Mouse (Mus musculus): Measurements from ENCODE around the gene Cyp2j6.
"Not testable (repeated sequence)": the region's sequence is repeated elsewhere in the genome, so short reads cannot be mapped to it uniquely, and the experiment has no call there.

The Cyp2j6 gene

GRCm38 (mm10) chr4:96553133-96553819 is at the start of gene Cyp2j6:
TSS of gene Cyp2j6 (minus strand) at chr4:96553661.
- DNase-seq (ENCODE audit: low spot score in 2 of 2): peak; percentile 33 to 41

DNA sequence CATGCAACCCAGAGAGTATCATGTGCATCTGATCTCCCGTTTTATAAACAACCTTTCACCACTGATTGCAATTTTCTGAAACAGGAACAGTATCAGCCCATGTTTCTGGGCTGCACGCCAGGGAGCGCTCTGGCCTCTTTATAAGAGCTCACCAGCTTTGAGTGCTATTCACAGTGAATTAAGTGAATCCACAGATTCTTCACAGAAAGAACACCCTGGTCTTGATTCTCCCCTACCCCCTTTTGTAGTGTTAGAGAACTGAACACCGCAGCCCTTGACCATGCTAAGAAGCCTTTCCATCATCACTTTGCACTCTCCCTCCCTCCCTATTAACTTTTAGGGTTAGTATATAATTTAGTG is 38.3 kb upstream of the Cyp2j6 start:
- peak in 1 of 2 experiments; percentile 42 for DNase-seq (ENCODE audit: low spot score in 2 of 2)

DNA sequence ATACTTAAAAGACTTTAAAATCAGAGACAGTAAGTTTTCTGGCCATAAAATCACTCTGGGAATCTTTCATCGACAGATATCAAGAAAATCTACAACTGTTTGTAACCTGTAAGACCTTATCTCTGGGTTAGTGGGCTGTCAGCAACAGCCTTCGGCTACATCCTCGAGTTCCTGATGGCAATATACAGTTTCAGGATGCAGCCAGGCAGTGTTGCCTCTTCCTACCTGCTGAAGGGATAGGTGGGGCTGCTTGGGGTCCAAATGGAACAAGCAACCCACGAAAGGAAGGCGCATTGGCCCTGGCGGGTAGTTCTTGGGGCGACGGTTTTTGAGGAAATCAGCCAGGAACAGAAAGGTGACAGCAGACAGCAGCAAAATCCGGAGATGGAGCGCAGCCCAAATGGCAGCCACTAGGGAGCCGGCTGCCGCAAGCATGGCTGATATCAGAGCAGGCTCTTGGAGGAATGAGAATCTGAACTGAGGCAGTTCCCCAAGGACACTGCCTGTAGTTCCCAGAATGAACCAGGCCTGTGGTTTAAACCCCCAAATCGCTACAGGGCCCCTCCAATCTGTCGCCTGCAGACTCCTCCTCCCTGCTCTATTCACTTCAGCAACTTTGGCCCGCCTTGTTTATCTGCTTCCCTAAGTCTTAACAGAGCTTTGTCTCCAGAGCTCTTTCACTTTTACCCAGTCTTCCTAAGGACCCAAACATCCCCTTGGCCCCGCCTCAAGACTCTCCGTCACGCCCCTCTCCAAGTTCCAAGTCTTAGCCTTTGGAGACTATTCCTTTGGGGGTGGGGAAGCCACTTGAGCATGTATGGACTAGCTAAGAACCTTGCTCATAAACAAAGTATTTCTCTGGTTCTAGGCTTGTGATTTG is 37.7 kb upstream of the Cyp2j6 start, which contains the start of gene Cyp2j9:
Gene Cyp2j9, minus strand, starts transcription at position 668 of the 880 bp plus-strand sequence.
- peak; percentile 64 to 79 for DNase-seq (ENCODE audit: low spot score in 2 of 2)

DNA sequence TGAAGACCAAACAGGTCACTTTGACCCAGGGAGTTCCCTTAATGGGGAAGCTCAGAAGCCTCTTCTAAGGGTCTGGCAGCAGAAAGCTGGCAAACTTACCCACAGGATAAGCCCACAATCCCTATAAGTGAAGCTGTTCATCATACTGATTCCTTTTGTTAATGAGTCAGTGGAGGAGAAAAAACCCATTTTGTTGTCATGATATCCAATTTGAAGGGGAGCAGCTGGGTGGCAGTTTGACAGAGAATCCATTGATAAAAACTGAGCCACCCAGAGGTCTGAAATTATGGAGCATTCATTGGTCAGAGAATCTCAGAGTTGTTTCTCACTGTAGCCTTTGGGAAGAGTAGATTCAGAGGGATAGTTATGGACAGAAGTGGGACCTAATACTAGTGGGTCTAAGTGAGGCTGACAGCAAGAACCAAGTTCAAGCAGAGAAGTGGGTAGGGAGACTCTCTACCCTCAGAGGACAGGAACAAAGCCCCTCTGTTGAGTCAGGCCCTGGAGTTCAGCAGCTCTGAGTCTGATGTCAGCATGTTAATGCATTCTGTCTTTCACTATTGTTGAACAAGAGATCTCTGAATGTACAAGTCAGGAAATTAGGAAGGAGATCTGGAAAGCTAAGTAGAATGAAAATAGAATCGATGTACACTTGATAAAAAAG is 28.1 kb upstream of the Cyp2j6 start:
- DNase-seq (ENCODE audit: low spot score in 2 of 2): no peak

GRCm38 (mm10) chr4:96580351-96580750 is 26.9 kb upstream of the Cyp2j6 start:
- not testable (repeated sequence) for DNase-seq (ENCODE audit: low spot score in 2 of 2)

- DNase-seq (ENCODE audit: low spot score in 2 of 2): no peak
Observed at GRCm38 (mm10) chr4:96569442-96569841, 16.0 kb upstream of the Cyp2j6 start.

- DNase-seq (ENCODE audit: low spot score in 2 of 2): no peak
Observed at GRCm38 (mm10) chr4:96567988-96568387, 14.5 kb upstream of the Cyp2j6 start.

DNA sequence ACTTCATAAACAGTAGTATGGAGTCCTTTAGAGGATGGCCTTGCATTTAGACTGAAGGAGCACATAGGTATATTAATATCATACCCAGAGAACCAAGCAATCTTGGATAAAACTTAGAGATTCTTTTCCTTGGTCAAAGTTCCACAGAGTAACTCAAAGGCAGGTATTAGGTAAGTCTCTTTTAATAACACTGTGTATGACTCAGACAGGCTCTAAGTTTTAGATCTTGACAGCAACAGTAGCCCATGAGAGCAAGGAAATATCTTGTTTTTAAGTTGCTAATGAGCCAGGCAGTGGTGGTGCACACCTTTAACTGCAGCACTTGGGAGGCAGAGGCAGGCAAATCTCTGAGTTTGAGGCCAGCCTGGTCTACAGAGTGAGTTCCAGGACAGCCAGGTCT is 12.3 kb upstream of the Cyp2j6 start:
- no peak for DNase-seq (ENCODE audit: low spot score in 2 of 2)

DNA sequence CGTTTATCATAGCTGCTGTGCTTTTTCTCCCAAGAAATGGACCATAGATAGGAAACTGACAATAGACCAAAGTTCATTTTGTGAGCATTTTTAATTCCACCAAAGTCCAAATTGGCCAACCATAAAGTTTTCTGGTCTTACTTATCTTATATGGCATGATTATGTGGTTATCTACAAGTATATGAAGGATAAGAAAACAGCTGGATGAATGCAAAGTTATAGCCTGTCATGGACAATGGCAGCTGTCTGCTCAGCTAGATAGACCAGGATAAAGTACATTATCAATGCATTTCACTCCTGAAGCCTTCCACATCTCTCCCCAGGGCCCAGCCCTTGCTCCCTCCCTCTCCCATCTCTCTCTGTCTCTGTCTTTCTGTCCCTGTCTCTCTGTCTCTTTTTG is 7.0 kb upstream of the Cyp2j6 start:
- DNase-seq (ENCODE audit: low spot score in 2 of 2): no peak

- DNase-seq (ENCODE audit: low spot score in 2 of 2): no peak
Observed at GRCm38 (mm10) chr4:96559781-96560180, 6.3 kb upstream of the Cyp2j6 start.

- no peak for DNase-seq (ENCODE audit: low spot score in 2 of 2)
Observed at GRCm38 (mm10) chr4:96551619-96552018, 1.8 kb downstream of the Cyp2j6 start.

DNA sequence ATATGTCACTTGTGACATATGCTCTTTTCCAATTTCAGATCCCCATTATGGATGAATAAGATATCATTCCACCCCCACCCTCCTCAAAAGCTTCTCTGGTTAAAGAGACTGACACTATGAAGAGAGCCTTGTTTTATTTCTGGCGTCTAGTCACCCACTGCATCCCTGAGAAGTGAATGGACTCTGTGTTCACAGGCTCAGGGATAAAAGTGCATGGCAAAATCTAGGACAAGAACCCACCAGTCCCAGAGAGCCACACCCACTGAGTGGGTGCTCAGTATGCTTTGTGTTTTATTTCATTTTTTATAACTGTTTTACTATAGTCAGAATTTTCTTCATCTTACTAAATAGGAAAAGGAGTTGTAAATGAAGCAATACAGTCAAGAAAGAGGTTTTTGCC is 7.5 kb downstream of the Cyp2j6 start:
- DNase-seq (ENCODE audit: low spot score in 2 of 2): no peak

DNA sequence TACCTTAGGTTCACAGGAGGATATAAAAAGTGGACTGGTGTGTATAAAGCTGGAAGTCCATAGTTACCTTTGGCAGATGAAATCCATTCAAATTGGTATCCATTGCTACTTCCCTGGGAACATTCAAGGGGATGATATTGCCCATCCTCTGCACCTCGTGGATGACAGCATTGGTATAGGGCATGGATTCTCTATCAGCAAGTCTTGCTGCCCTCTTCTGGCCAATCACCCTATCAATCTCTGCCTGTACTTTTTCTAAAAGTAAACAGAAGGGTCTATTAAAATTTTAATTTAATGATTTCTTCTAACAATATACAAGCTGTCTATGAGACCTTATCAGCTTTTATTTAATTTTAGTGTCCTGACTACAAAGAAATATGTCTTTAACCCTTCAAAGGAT is 27.7 kb downstream of the Cyp2j6 start:
- DNase-seq (ENCODE audit: low spot score in 2 of 2): no peak

DNA sequence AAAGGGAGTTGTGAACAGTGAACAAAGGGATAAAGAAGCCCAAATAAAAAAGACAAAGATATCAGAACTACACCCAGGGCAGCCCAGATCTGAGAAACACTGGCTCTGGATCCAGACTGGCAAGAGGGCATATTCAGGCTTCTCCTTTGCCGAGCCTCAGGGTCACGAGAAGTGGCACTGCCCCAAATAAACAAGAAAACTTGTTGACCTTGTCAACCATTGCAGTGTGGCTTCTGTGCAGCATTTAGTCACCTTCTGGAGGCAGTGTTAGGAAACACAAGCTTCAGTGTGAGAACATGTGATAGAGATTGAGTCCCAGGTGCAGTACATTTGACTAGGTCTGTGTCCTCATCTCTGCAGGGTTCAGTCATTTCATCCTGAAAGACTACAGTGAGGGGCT is 31.2 kb downstream of the Cyp2j6 start:
- no peak for DNase-seq (ENCODE audit: low spot score in 2 of 2)

DNA sequence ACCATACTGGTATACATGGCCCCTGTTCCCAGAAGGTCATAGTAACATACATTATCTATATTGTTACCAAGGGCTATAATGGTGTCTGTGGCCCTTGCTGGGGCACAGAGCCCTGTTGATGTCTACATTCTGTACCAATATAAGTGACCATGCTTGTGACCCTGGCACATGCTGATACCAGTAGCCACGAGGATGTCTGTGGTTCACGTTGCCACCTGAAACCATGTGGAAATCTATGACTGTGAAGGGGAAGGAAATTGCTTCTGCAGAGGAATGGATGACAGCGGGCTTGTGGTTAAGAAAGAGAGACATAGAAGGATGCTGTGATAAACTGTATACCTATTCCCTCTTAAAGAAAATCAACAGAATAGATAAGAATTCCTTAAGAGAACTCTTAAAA is 43.4 kb downstream of the Cyp2j6 start:
- no peak for DNase-seq (ENCODE audit: low spot score in 2 of 2)

DNA sequence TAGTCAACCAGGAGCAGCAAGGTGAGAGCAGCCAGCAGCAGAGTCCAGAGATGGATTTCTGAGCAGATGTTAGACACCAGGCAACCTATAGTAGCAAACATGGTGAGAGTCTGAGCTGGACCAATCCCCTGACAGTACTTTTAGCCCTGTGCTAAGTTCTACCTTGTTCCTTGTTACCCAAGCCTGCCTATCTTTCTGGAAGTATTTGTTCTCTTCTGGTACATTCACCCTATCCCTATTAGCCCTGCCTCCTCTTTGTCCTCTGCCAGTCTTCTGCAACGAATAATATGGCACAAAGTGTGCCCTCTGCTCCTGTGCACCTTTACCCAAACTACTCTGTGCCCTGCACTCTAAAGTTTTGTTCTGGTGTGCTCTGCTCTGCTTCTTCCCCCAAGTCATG is 46.2 kb downstream of the Cyp2j6 start, which contains the start of gene Cyp2j8:
Gene Cyp2j8, minus strand, starts transcription at position 101 of the 400 bp plus-strand sequence.
- DNase-seq (ENCODE audit: low spot score in 2 of 2): no peak

Measured in urinary bladder, adult 18-20 months (tissue).